Mouse (Mus musculus) heart, embryonic 16.5 days (tissue): ENCODE results near the gene Mesp2. TPM values are rescaled to one million over a fixed set of nuclear protein-coding genes. Genes with fewer than 3 reads are reported as not detected.
A peak's percentile ranks its signal among the peaks of the same experiment; 100 is the strongest.
"Not testable (repeated sequence)": the region's sequence is repeated elsewhere in the genome, so short reads cannot be mapped to it uniquely, and the experiment has no call there.

Experiments
- ATAC-seq: fragments of 200-750 bp; cut with Nextera tagmentation; replicated peaks from 2 replicates; pipeline ENCODE4 v1.8.0; 2017; ENCODE audit warnings: moderate number of reproducible peaks; ENCODE audit not compliant: insufficient read depth, low FRiP score; ENCODE audit errors: extremely low read depth
- H3K27ac ChIP-seq: fragments of 300-500 bp; sonication (generic); 2 replicates; pipeline ENCODE4 v1.5.1; 2014; ENCODE audit warnings: mild to moderate bottlenecking, low read length, control low read depth, moderate library complexity
- H3K27me3 ChIP-seq: fragments of 300-500 bp; sonication (generic); 2 replicates; pipeline ENCODE4 v1.6.1; 2014; ENCODE audit warnings: low read length, mixed read lengths; ENCODE audit not compliant: control insufficient read depth, insufficient read depth
- H3K36me3 ChIP-seq: fragments of 300-500 bp; sonication (generic); 2 replicates; pipeline ENCODE4 v1.6.1; 2014; ENCODE audit not compliant: control insufficient read depth, insufficient read depth
- H3K4me1 ChIP-seq: fragments of 300-500 bp; sonication (generic); 2 replicates; pipeline ENCODE4 v1.6.1; 2014; ENCODE audit warnings: low read length, mixed read lengths; ENCODE audit not compliant: control insufficient read depth, insufficient read depth
- H3K4me2 ChIP-seq: fragments of 300-500 bp; sonication (generic); 2 replicates; pipeline ENCODE4 v1.6.1; 2014; ENCODE audit warnings: low read depth, mild to moderate bottlenecking, control low read depth, low read length
- H3K4me3 ChIP-seq: fragments of 300-500 bp; sonication (generic); 2 replicates; pipeline ENCODE4 v1.5.1; 2014; ENCODE audit warnings: mild to moderate bottlenecking, control low read depth, low read length
- H3K9ac ChIP-seq: fragments of 300-500 bp; sonication (generic); 2 replicates; pipeline ENCODE4 v1.6.1; 2014; ENCODE audit warnings: low read length, control low read depth
- H3K9me3 ChIP-seq: fragments of 300-500 bp; sonication (generic); replicated peaks from 2 replicates; pipeline ENCODE4 v1.6.1; 2016; ENCODE audit warnings: low read length; ENCODE audit not compliant: control insufficient read depth
- WGBS: fragments of 180-500 bp; shearing (Covaris S2); extraction: QIAGEN DNeasy Blood & Tissue Kit; methylation state at CpG from one replicate; pipeline ENCODE4 v1.1.7; 2014; 5-methylcytosine and 5-hydroxymethylcytosine counted together
- polyA plus RNA-seq: library from polyadenylated mRNA; unstranded; fragments of >200 nt; fragmentation: Nextera tagmentation; extraction: Ambion mirVana; gene quantifications from 2 replicates; pipeline ENCODE4 v1.2.1, GENCODE M21; 2015

Mesp2 gene
- polyA plus RNA-seq, 1 experiment from 2014 or later = 0.18 TPM

- Histone ChIP-seq H3K9me3 (no peaks in the 10 kb centered on the region), H3K36me3 (no peaks in the 10 kb centered on the region), H3K27me3 (no peaks in the 10 kb centered on the region), H3K4me3 (no peak overlapping the region), H3K4me1 (peaks cover 5% of the 10 kb centered on the region), H3K27ac (no peak overlapping the region), H3K4me2 (no peak overlapping the region), H3K9ac (no peak overlapping the region)
- no peak for ATAC-seq
- 79% methylated on average over 11 of the region's 11 CpGs for WGBS
These were observed 28.6 kb upstream of the Mesp2 start for GRCm38 (mm10) chr7:79781826-79782515.

GRCm38 (mm10) chr7:79782516-79782855 lies 28.0 kb upstream of the Mesp2 start:
- no peak overlapping the region for H3K27ac ChIP-seq
- no peaks in the 10 kb centered on the region for H3K36me3 ChIP-seq
- no peak overlapping the region for H3K4me2 ChIP-seq
- H3K4me1 ChIP-seq = peaks cover 5% of the 10 kb centered on the region
- H3K27me3 ChIP-seq = no peaks in the 10 kb centered on the region
- no peak overlapping the region for H3K9ac ChIP-seq
- no peak for ATAC-seq
- H3K9me3 ChIP-seq = no peaks in the 10 kb centered on the region
- no peak overlapping the region for H3K4me3 ChIP-seq
- WGBS = 68% methylated on average over 2 of the region's 2 CpGs

GRCm38 (mm10) chr7:79786295-79786694 lies 24.2 kb upstream of the Mesp2 start:
- H3K9me3 ChIP-seq = no peaks in the 10 kb centered on the region
- H3K4me1 ChIP-seq = peaks cover 3% of the 10 kb centered on the region; the same call in 1 of the 2 replicates
- whole genome bisulfite sequencing = 9% methylated on average over 6 of the region's 6 CpGs
- H3K4me2 ChIP-seq = no peak overlapping the region
- no peak overlapping the region for H3K27ac ChIP-seq
- H3K27me3 ChIP-seq = peaks cover 21% of the 10 kb centered on the region
- ATAC-seq = peak; percentile 26; the same call in 1 of the 2 replicates
- H3K9ac ChIP-seq = no peak overlapping the region
- H3K36me3 ChIP-seq = no peaks in the 10 kb centered on the region
- no peak overlapping the region for H3K4me3 ChIP-seq

GRCm38 (mm10) chr7:79789812-79790211 lies 20.7 kb upstream of the Mesp2 start:
- WGBS = 54% methylated on average over 2 of the region's 2 CpGs
- not testable (repeated sequence) for H3K27ac ChIP-seq, ATAC-seq, H3K9me3 ChIP-seq, H3K36me3 ChIP-seq, H3K4me3 ChIP-seq, H3K9ac ChIP-seq, H3K4me1 ChIP-seq, H3K4me2 ChIP-seq
- peaks cover 53% of the 10 kb centered on the region for H3K27me3 ChIP-seq

GRCm38 (mm10) chr7:79792635-79793421 lies 17.7 kb upstream of the Mesp2 start:
- Histone ChIP-seq H3K4me3 (peak overlapping the region; percentile 45), H3K4me2 (peak overlapping the region; percentile 76), H3K9me3 (no peaks in the 10 kb centered on the region), H3K36me3 (no peaks in the 10 kb centered on the region), H3K27ac (no peak overlapping the region), H3K27me3 (peaks cover 58% of the 10 kb centered on the region), H3K9ac (peak overlapping the region; percentile 11), H3K4me1 (peaks cover 7% of the 10 kb centered on the region)
- 1% methylated on average over 80 of the region's 80 CpGs for WGBS
- ATAC-seq = no peak; the same call in 1 of the 2 replicates

- Histone ChIP-seq H3K9ac (peak within 1 kb of the TSS; percentile 11), H3K4me1 (peaks cover 7% of the 10 kb centered on the region), H3K27ac (no peak within 1 kb of the TSS), H3K4me2 (peak within 1 kb of the TSS; percentile 76), H3K36me3 (no peaks in the 10 kb centered on the region), H3K9me3 (no peaks in the 10 kb centered on the region), H3K4me3 (peak within 1 kb of the TSS; percentile 45), H3K27me3 (peaks cover 55% of the 10 kb centered on the region)
- no peak for ATAC-seq
- WGBS = 71% methylated on average over 6 of the region's 6 CpGs
These were observed 16.8 kb upstream of the Mesp2 start, which contains the start of gene Mesp1 for GRCm38 (mm10) chr7:79793688-79794087. Gene Mesp1, minus strand, starts transcription at chr7:79793788.

GRCm38 (mm10) chr7:79798606-79799005 lies 11.9 kb upstream of the Mesp2 start:
- no peak overlapping the region for H3K4me2 ChIP-seq
- H3K4me1 ChIP-seq = no peaks in the 10 kb centered on the region
- H3K4me3 ChIP-seq = no peak overlapping the region
- ATAC-seq = no peak
- H3K9ac ChIP-seq = no peak overlapping the region
- no peaks in the 10 kb centered on the region for H3K36me3 ChIP-seq
- 29% methylated on average over 5 of the region's 5 CpGs for WGBS
- no peak overlapping the region for H3K27ac ChIP-seq
- no peaks in the 10 kb centered on the region for H3K9me3 ChIP-seq
- H3K27me3 ChIP-seq = peaks cover 16% of the 10 kb centered on the region

GRCm38 (mm10) chr7:79799048-79799447 lies 11.5 kb upstream of the Mesp2 start:
- WGBS = 2% methylated on average over 8 of the region's 8 CpGs
- no peak overlapping the region for H3K9ac ChIP-seq
- H3K4me3 ChIP-seq = no peak overlapping the region
- peaks cover 12% of the 10 kb centered on the region for H3K27me3 ChIP-seq
- H3K4me1 ChIP-seq = peaks cover 1% of the 10 kb centered on the region
- no peak overlapping the region for H3K27ac ChIP-seq
- H3K36me3 ChIP-seq = no peaks in the 10 kb centered on the region
- H3K9me3 ChIP-seq = no peaks in the 10 kb centered on the region
- no peak overlapping the region for H3K4me2 ChIP-seq
- ATAC-seq = peak; percentile 30

GRCm38 (mm10) chr7:79799506-79799905 lies 11.0 kb upstream of the Mesp2 start:
- H3K9ac ChIP-seq = no peak overlapping the region
- H3K27ac ChIP-seq = no peak overlapping the region
- H3K4me3 ChIP-seq = no peak overlapping the region
- no peaks in the 10 kb centered on the region for H3K9me3 ChIP-seq
- H3K4me2 ChIP-seq = no peak overlapping the region
- 62% methylated on average over 6 of the region's 6 CpGs for WGBS
- no peak for ATAC-seq
- no peaks in the 10 kb centered on the region for H3K36me3 ChIP-seq
- H3K4me1 ChIP-seq = peaks cover 4% of the 10 kb centered on the region
- peaks cover 7% of the 10 kb centered on the region for H3K27me3 ChIP-seq
